In the genomic region with DNA sequence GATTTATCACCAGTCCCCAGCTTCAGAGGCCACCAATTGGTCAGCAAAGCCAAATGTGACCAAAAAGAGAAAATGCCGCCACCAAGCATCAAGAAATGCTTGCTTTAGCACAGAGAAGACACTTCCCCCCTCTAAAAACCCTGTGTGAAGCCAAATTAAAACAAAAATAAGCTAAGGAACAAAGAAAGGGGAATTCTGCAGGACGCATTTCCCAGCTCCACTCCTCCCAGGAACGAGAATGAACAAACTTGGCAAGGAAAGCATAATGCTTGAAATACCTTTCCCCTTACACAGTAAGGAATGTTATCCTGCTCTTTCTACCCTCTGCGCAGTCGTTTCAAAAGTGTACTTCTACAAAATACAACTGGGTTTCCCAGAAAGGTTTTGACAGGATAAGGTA, we compare ENCODE assay signal across 9 mouse cellular contexts. TPM values are rescaled to one million over a fixed set of nuclear protein-coding genes. Genes with fewer than 3 reads are reported as not detected.
DNase-seq lines count a peak whose midpoint lies in the region; ATAC-seq and TF ChIP-seq lines count a peak whose summit lies in the region.
"Had no signal": no experiment of that assay in that cellular context is flagged by ENCODE, and none has a peak within 500 bp of the region (broad histone marks: within the 10 kb centered on the region; RNA-seq: fewer than 3 reads in every experiment).

No protein-coding gene starts in this region.

- H3K4me1 ChIP-seq in kidney, adult 2 months (ENCODE audit: control insufficient read depth, insufficient read depth, low read length): peaks cover 21% of the 10 kb centered on the region; the same call in 1 of the 2 replicates
- H3K4me1 ChIP-seq in heart, embryonic 10.5 days: peaks cover 21% of the 10 kb centered on the region
- peaks cover 32% of the 10 kb centered on the region for H3K4me1 ChIP-seq in limb, embryonic 15.5 days
- peaks cover 14% of the 10 kb centered on the region; the same call in 1 of the 2 replicates for H3K4me1 ChIP-seq in small intestine, adult 2 months (ENCODE audit: control insufficient read depth, insufficient read depth, insufficient read length, low read length)

- no peak for TF ChIP-seq POLR2A in kidney, adult 2 months (IDR thresholded peaks at IDR 0.05; ENCODE audit: low read depth, low read length)
- no peak for TF ChIP-seq POLR2A in small intestine, adult 2 months (IDR thresholded peaks at IDR 0.05; ENCODE audit: low read depth, low read length)

- H3K27me3 ChIP-seq in kidney, adult 2 months (replicated peaks; ENCODE audit: control insufficient read depth, insufficient read depth, low read length): no peaks in the 10 kb centered on the region
- H3K27me3 ChIP-seq in heart, embryonic 10.5 days (ENCODE audit: insufficient read depth, poor library complexity, severe bottlenecking): no peaks in the 10 kb centered on the region
- no peaks in the 10 kb centered on the region for H3K27me3 ChIP-seq in limb, embryonic 15.5 days
- H3K27me3 ChIP-seq in small intestine, adult 2 months (ENCODE audit: control insufficient read depth, insufficient read depth, low read length): no peaks in the 10 kb centered on the region

- no peaks in the 10 kb centered on the region for H3K9me3 ChIP-seq in heart, embryonic 10.5 days
- no peaks in the 10 kb centered on the region for H3K9me3 ChIP-seq in limb, embryonic 15.5 days

- peak; percentile 63 for DNase-seq in kidney, adult 2 months
- DNase-seq in kidney, postnatal 4 days: no peak
- no peak for DNase-seq in heart, embryonic 10.5 days (ENCODE audit: low spot score)
- DNase-seq in cerebellum, postnatal 36 days: no peak

- H3K4me3 ChIP-seq in kidney, adult 2 months (ENCODE audit: insufficient read depth, low read depth, low read length): no peak overlapping the region
- H3K4me3 ChIP-seq in heart, embryonic 10.5 days: peak overlapping the region; percentile 85
- H3K4me3 ChIP-seq in limb, embryonic 15.5 days: peak overlapping the region; percentile 93
- H3K4me3 ChIP-seq in small intestine, adult 2 months (ENCODE audit: low read depth, low read length): no peak overlapping the region

- 15% methylated on average over 5 of the region's 5 CpGs for WGBS in kidney, adult 2 months
- 32% methylated on average over 5 of the region's 5 CpGs for WGBS in heart, embryonic 10.5 days
- WGBS in limb, embryonic 15.5 days: 12% methylated on average over 5 of the region's 5 CpGs
- WGBS in small intestine, adult 2 months: 39% methylated on average over 5 of the region's 5 CpGs

- H3K9ac ChIP-seq in limb, embryonic 15.5 days: no peak overlapping the region

- peak overlapping the region; percentile 71 for H3K4me2 ChIP-seq in limb, embryonic 15.5 days

- no peaks in the 10 kb centered on the region; the same call in 1 of the 2 replicates for H3K36me3 ChIP-seq in kidney, adult 2 months (ENCODE audit: control insufficient read depth, insufficient read depth, low read length)
- peaks cover 33% of the 10 kb centered on the region for H3K36me3 ChIP-seq in heart, embryonic 10.5 days
- H3K36me3 ChIP-seq in limb, embryonic 15.5 days: peaks cover 16% of the 10 kb centered on the region
- peaks cover 13% of the 10 kb centered on the region for H3K36me3 ChIP-seq in small intestine, adult 2 months (ENCODE audit: control insufficient read depth, insufficient read depth, low read length)

- TF ChIP-seq CTCF in kidney, adult 2 months (conservative IDR thresholded peaks at IDR 0.05; ENCODE audit: insufficient read depth, insufficient read length, low read depth, low read length): no peak
- no peak for TF ChIP-seq CTCF in small intestine, adult 2 months (IDR thresholded peaks at IDR 0.05; ENCODE audit: extremely low read depth, insufficient read length, insufficient replicate concordance, low read depth, low read length)

- peak overlapping the region; percentile 67; the same call in 1 of the 2 replicates for H3K27ac ChIP-seq in kidney, adult 2 months (ENCODE audit: insufficient read depth, low read depth, low read length)
- peak overlapping the region; percentile 97 for H3K27ac ChIP-seq in heart, embryonic 10.5 days
- peak overlapping the region; percentile 72 for H3K27ac ChIP-seq in limb, embryonic 15.5 days
- H3K27ac ChIP-seq in small intestine, adult 2 months (ENCODE audit: insufficient read depth, low read depth, low read length): peak overlapping the region; percentile 44; the same call in 1 of the 2 replicates

- no peak for ATAC-seq in limb, embryonic 15.5 days (ENCODE audit: insufficient number of reproducible peaks, low FRiP score, low TSS enrichment, low read depth)
- ATAC-seq in activated CD4-positive, CD25-positive, alpha-beta regulatory T cell, adult 4 months: no peak
- no peak for ATAC-seq in CD4-positive, CD25-positive, alpha-beta regulatory T cell, adult 4 months

RNA-seq across cellular contexts. Expression of a gene that starts 2.1 kb away (rescaled TPM):
- 6.8 and 8.3 TPM in 2 replicates for polyA plus RNA-seq in kidney, adult 2 months (2012; rRNA removed)
- polyA plus RNA-seq in heart, embryonic 10.5 days (2016; fragmentation: Nextera tagmentation; extraction: Ambion mirVana): 114 and 117 TPM in 2 replicates
- 67.6 and 68.6 TPM in 2 replicates for polyA plus RNA-seq in limb, embryonic 15.5 days (2015; fragmentation: Nextera tagmentation; extraction: Ambion mirVana)
- polyA plus RNA-seq in small intestine, adult 2 months (2012; rRNA removed): 1.5 and 1.9 TPM in 2 replicates
- 10 to 100 TPM; 19.0 to 26.5 TPM for polyA plus RNA-seq in activated CD4-positive, CD25-positive, alpha-beta regulatory T cell, adult 4 months (2017; shearing (Covaris generic))
- 10 to 100 TPM; 14.7 to 19.5 TPM for polyA plus RNA-seq in CD4-positive, CD25-positive, alpha-beta regulatory T cell, adult 4 months (2017; shearing (Covaris generic))

RNA-seq across cellular contexts. Expression of a gene that starts 20.5 kb away (rescaled TPM):
- not detected in 2 replicates for polyA plus RNA-seq in kidney, adult 2 months (2012; rRNA removed)
- polyA plus RNA-seq in heart, embryonic 10.5 days (2016; fragmentation: Nextera tagmentation; extraction: Ambion mirVana): 0.36 and 0.41 TPM in 2 replicates
- polyA plus RNA-seq in limb, embryonic 15.5 days (2015; fragmentation: Nextera tagmentation; extraction: Ambion mirVana): not detected in 2 replicates
- polyA plus RNA-seq in small intestine, adult 2 months (2012; rRNA removed): not detected in 2 replicates
- polyA plus RNA-seq in activated CD4-positive, CD25-positive, alpha-beta regulatory T cell, adult 4 months (2017; shearing (Covaris generic)): not detected
- polyA plus RNA-seq in CD4-positive, CD25-positive, alpha-beta regulatory T cell, adult 4 months (2017; shearing (Covaris generic)): under 1 TPM in 1 of 2 experiments, not detected in 1; 0.83 TPM
- polyA plus RNA-seq: testis, adult 2 months had no signal

RNA-seq across cellular contexts. Expression of a gene that starts 36.0 kb away (rescaled TPM):
- 0.15 and 0.31 TPM in 2 replicates for polyA plus RNA-seq in kidney, adult 2 months (2012; rRNA removed)
- 0.10 TPM in 2 replicates for polyA plus RNA-seq in heart, embryonic 10.5 days (2016; fragmentation: Nextera tagmentation; extraction: Ambion mirVana)
- polyA plus RNA-seq in limb, embryonic 15.5 days (2015; fragmentation: Nextera tagmentation; extraction: Ambion mirVana): not detected in 2 replicates
- polyA plus RNA-seq in small intestine, adult 2 months (2012; rRNA removed): not detected in 2 replicates
- not detected for polyA plus RNA-seq in activated CD4-positive, CD25-positive, alpha-beta regulatory T cell, adult 4 months (2017; shearing (Covaris generic))
- polyA plus RNA-seq in CD4-positive, CD25-positive, alpha-beta regulatory T cell, adult 4 months (2017; shearing (Covaris generic)): not detected

Comparison
In these comparisons a context has a peak if more than half of its experiments do, and no peak if none do; other contexts are left out.
1. H3K27ac ChIP-seq: peak in every context shown above with its lines; median percentile 97 in heart, embryonic 10.5 days; 72 in limb, embryonic 15.5 days; 67 in kidney, adult 2 months; 44 in small intestine, adult 2 months.
2. H3K4me3 ChIP-seq: peak in heart, embryonic 10.5 days (single experiment) and limb, embryonic 15.5 days (single experiment); none in kidney, adult 2 months (single experiment) and small intestine, adult 2 months (single experiment).